Mouse (Mus musculus): ENCODE data around the gene Eri3. TPM values are rescaled to one million over a fixed set of nuclear protein-coding genes. Genes with fewer than 3 reads are reported as not detected.
A peak's percentile ranks its signal among the peaks of the same experiment; 100 is the strongest.

Gene Eri3
- polyA plus RNA-seq, 1 experiment = 49.2 TPM

DNA sequence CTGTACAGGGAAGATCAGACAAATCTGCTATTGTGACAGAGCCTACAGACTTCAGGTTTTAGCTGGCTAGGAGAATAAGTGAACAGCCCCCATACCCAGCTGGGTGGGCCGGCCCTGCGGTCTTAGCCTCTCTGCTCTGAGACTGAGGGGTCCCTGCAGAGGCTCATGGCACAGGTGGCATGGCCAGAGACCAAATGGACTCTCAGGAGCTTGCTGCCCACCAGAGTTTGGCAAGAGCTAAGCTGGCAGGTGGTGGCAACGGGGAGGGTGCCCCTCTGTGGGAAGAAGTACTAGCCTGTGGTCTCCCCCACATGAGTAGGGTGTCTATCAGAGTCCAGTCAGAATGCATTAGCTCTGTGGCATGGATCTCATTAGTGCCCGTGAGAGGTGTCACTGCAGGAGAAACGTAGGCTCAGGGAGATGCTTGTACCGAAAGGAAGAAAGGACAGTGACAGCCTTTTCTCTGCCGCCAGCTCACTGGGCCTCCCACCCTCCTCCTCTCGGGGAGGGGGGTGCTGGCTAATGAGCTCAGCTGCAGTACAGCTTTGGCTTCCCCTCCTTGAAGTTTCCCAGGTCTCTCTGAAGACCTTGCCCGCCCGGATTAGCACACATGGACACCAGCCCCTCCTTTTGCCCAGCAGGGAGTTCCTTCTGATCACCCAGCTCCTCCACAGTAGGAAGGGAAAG, 104.0 kb downstream of the Eri3 start:
- WGBS = 78% methylated on average over 10 of the region's 10 CpGs
- no peak for DNase-seq (ENCODE audit: low read depth, low spot score)

DNA sequence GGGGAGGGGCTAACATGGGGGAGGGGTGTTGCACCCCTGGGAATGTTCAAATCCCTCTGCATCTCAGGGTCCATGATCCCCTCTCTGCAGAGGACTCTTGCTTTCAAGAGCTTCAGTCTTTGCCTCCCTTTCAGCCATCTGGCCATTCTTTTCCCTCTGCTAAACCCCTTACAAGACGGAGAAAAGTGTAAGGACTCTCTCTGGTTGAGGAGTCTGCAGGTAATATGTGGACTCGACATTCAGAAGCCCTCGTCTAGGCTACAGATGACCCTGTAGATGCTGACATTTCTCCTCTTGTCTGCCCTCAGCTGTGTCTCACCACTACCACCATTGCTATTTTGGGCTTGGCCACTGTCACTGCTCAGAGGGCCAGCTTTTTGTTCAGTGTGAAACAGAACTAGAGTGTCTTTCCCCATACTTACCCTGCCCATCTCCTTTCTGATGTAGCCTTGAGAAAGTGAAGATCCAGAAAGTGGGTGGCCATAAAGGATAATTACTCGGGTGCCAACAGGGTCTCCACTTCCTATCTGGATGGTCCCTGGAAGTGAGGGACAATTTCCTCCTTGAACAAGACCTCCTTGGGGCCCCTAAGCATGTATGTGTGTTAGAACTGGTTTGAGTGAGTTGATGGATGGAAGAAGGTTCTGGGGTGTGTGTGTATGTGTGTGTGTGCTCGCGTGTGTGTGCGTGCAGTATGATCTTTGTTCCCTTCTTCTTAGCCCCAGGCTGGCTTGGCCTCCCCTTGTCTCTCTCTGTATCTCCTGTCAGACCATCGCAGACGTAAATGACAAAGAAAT, 104.7 kb downstream of the Eri3 start:
- 88% methylated on average over 9 of the region's 9 CpGs for WGBS
- no peak for DNase-seq (ENCODE audit: low read depth, low spot score)

DNA sequence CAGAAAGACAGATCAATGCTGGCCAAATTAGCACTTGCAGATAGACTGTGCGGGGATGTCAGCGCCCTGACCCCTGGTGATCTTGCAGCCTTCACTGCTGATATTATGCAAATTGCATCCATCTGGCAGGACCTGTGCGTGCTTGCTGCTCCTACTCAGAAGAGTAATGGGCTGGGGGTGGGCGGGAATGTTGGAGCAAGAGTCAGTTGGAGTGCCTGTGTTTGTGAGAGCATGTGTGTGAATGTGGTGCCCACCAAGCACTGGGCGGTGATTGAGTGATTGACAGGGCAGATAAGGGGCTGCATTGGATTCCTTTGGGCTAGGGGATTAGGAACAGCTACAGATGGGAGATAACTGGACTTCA, 105.3 kb downstream of the Eri3 start:
- WGBS = 95% methylated on average over 5 of the region's 5 CpGs
- no peak for DNase-seq (ENCODE audit: low read depth, low spot score)

DNA sequence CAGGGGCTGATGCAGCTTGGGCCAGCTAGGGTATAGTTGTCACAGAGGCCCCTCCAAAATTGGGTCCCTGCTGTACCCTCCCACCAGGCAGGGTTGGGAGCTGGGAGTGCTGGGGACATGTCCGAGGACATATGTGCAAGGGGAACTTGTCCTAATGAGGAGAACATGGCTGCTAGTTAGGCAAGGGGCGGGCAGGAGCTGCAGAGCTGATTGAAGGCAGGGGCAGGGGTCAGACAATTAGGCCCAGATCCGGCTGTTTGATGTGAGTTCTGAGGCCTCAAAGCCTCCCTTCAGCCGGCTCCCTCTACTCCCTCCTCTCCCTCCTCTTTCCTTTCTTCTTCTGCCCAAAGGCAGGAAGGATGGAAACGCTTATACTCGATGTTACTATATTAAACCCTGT, 106.8 kb downstream of the Eri3 start:
- 83% methylated on average over 6 of the region's 6 CpGs for WGBS
- no peak for DNase-seq (ENCODE audit: low read depth, low spot score)

DNA sequence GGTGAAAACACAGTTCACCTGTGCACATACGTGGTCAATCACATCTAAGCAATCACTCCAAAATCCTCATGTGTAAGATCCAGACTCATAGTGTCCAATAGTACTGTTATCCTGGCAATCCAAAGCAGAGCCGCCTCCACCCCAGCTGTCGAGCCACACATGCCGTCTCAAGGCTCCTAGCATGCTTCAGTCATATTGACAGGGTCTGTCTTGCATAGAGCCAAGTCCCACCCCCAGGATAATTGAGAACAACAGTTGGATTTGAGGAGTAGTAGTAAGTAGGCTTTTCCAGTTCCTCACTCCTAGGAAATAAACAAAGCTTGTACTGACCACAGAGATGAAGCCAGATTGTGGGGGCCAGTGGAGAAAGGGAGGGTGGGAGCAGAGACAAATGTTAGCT, 107.5 kb downstream of the Eri3 start:
- no peak for DNase-seq (ENCODE audit: low read depth, low spot score)
- WGBS = 82% methylated on average over 4 of the region's 4 CpGs

DNA sequence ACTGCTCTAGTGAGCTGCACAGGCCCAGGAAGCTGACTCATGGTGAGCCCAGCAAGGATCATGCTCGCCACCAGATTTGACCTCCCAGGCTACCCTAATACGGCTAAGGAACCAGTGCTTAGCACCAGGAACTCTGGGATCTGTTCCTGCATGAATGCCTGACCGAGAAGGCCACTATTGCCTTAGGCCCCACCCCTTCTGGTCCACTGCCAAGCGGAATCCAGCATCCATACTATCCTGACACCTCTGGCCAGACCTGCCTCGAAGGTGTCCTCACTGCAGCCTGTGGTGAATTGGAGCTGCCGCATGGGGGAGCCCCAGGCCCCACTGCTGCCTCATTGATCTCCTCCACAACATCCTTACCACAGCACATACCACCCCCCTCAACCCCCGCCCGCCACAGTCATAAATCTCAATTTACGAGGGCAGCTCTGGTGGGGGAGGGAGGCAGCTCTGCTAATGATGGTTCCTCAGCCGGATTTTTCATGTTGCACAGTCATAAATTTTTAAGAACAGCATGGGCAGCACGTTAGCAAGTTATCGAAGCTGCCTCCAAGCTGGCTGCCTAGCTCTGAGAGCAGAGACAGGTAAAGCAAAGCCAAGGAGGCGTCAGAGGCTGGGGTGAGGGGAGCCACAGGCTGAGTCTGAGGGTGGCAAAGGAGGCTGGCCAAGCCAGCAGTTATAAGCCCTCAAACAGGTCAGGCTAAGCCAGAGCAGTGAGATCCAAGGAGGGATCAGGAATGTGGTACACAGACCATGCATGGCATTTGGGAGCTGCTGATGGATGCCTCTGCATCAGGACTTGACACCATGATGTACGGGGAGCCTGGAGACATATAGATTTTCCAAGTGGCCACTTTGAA, 108.6 kb downstream of the Eri3 start:
- peak; percentile 69 for DNase-seq (ENCODE audit: low read depth, low spot score)
- 45% methylated on average over 14 of the region's 14 CpGs for WGBS

DNA sequence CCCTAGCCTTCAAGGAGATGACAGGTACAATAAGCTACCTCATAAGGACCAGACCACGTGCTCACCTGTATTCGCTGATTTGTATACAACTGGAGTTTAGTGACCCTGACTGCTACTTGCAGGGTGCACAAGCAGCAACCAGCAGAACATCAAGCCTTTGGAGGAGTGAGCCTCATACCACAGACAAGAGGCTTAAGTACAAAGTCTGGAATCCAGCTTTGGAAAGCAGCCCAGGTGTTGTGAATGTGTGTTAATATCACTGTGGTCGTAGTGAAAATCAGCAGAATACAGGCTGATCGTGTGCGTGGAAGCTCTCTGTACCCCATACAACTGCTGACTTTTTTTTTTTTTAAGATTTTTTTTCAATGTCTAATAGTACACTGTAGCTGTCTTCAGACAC, 109.8 kb downstream of the Eri3 start:
- no peak for DNase-seq (ENCODE audit: low read depth, low spot score)
- WGBS = 87% methylated on average over 5 of the region's 5 CpGs

DNA sequence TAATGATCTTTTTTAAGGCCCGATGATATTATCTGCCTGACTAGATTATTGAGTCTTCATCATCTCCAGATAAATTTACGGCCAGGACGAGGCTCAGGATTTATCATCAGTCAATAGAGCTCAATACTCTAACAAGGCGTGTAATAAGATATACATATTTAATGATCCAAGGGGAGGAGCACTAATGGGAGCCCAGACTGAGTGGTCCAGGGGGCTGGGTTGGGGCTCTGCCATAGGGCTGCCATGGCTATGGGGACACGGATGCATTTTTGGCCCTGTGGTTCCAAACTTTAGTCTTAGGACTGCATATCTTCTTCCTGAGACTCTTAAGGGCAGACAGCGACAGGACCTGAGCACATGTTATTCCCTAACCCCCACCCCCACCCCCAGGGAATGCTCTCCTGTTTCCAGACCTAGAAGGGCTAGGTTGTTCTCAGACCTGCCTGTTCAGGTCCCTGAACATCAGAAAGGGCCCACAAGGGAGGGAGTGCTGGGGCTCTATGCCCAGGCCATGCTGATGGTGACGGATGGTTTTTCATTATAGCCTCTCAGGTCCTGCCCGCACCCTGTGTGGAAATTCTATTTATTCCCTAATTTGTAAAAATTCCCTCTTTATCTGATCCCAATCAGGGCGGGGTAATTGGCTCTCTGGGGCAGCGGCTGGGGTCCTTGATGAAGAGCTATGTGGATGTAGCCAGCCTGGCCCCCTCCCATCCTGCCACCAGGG, 114.4 kb downstream of the Eri3 start:
- 93% methylated on average over 10 of the region's 10 CpGs for WGBS
- DNase-seq (ENCODE audit: low read depth, low spot score) = no peak

DNA sequence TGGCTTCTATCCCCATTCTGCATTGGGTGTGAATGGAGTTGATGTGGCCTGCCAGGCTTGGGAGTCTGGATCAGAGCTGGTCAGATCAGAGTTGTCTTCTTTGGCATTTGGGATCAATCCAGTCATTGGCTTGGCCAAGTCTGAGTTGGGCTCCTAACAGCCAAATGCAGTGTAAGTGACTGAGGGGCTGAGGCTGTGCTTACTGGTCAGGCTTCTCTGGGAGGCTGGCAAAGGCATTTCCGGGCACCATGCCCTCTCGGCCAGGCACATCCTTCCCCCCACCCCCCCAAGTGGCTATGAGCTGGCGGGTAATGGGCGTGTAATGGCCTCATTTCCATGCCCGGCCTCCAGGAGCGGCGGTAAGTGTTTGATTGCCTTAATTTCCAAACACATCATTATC, 115.4 kb downstream of the Eri3 start:
- DNase-seq (ENCODE audit: low read depth, low spot score) = no peak
- 76% methylated on average over 7 of the region's 7 CpGs for WGBS

DNA sequence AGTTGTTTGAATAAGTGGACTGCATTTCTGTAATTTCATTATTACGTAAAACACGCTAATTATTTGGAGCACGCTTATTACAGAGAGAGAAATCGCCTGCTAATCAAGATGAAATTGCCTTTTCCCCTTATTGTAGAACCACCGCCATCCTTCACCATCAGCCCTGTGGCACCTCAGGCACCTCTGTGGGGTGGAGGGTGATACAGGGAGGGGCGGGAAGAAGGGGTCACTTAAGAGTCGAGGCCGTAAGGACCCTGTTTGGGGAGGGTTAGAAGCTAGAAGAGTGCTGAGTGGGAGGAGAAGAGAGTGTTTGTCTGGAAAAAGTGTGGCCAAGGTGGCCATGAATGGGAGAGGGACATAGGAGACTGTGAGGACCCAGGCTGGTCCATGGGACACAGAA, 115.9 kb downstream of the Eri3 start:
- DNase-seq (ENCODE audit: low read depth, low spot score) = no peak
- WGBS = 82% methylated on average over 8 of the region's 8 CpGs

DNA sequence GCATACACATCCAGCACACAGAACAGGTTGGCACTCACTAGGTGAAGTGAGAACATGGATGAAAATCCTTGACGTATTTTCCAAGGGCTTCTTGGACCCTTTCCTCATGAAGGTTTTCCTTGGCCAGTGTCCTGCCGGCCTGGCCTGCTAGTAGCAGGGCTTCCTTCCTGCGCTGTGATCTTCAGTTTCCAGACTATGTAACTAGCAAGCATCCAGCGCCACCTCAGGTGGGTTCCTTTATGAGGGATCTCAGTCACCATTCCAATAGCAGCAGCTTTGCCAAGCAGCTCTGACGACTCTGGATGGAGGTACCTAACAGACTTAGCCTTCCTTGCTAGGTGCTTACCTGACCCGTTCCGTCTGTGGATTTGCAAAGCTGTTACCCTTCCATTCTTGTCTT, 119.7 kb downstream of the Eri3 start:
- 86% methylated on average over 7 of the region's 7 CpGs for WGBS
- DNase-seq (ENCODE audit: low read depth, low spot score) = no peak

DNA sequence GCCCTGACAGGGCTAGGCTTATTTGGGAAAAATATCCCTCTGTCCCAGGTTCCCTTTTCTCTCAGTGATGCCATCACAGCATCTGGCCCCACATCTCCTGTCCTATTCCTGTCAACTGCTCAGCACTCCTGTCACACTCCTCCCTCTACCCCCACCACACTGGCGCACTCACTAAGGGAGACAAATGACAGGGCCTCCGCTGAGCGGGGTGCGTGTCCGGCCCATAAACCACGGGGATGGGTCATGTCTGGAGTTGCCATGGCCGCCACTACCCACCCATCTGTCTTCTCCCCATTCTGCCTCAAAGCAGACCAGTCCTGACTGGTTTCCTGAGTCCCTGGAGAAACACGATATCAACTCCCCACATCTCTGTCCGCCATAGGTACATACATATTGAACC, 121.9 kb downstream of the Eri3 start:
- no peak for DNase-seq (ENCODE audit: low read depth, low spot score)
- 79% methylated on average over 9 of the region's 9 CpGs for WGBS

DNA sequence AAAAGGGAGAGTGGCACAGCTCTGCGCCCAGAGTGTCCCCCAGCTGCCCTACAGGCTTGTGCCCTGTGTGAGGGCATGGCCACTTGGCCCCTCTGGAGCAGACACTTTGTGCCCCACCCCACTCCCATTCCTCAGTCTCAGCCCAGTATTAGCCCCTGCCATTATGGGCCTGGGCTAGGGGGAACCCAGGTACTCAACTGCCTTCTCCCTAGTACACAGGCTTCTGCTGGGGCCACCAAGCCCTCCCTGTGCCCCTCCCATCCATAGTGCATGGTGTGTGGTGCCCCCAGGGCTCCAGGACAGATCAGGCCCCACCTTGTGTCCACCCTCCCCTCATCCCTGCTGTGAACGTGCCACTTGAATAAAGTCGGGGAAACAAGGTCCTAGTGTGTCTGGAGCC, 123.7 kb downstream of the Eri3 start:
- no peak for DNase-seq (ENCODE audit: low read depth, low spot score)
- 74% methylated on average over 3 of the region's 3 CpGs for WGBS

DNA sequence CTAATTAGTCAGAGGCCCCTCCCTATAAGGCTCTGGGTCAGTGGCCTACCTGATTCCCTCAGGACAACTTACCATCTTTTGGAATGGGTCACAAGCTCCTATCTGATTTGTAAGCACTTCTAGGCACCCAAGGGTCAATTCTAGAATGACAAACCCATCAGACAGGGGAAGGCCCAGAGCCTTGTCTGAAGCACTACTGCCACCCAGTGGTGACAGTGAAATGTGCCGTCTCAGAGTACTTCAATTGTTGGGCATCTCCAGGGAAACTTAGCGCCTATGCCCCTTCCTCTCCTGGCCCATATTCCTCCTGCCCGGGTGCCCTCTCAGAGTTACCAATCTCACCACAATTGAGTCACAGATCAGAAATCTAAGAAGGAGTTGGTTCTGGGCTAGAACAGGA, 126.7 kb downstream of the Eri3 start:
- WGBS = 13% methylated on average over 3 of the region's 3 CpGs
- peak; percentile 67 for DNase-seq (ENCODE audit: low read depth, low spot score)

DNA sequence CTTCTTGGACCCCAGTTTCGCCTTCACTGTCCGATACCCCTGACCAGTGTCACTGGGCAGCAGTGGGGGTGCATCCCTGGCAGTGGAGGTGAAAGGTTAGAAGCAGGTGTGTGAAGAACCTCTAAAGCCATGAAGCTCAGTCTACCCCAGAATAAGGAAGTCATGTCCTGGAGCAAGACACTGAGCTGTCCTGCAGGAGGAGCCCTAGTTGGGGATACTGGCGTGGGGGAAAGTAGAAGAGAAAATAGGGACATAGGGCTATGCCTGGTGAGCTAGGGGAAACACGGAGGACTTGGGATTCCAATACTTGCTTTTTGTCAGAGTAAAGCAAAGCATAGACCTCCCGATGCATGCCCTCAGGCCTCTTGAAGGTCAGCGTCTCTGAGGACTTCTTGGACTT, 130.8 kb downstream of the Eri3 start:
- no peak for DNase-seq (ENCODE audit: low read depth, low spot score)
- WGBS = 61% methylated on average over 6 of the region's 6 CpGs

DNA sequence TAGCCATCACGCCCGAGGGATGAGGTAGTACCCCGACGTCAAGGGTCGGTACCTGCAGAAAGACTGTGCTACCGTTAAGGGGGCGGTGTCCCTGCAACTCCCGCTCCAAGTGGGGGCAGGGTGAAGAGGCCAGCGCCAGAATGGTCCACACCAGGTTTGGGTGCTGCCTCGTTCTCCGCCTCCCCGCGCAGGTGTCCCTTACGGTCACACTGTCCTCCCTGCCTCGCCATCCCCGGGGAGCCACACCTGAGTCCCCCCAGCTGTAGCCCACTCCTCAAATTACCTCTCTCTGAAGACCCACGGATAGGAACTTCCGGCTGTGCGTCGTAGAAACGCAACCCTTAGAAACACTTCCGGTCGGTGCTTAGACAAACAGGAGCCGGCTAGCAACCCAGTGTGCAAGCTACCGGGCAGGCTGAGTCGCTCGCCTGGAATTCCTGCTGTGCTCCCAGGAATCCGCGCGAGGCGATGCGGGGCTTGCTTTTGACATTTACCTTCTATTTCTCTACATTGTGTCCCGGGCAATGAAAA, 131.8 kb downstream of the Eri3 start, which contains the start of gene Dmap1:
TSS of gene Dmap1 (minus strand) at position 343 of the 531 bp plus-strand sequence.
- DNase-seq (ENCODE audit: low read depth, low spot score) = peak; percentile 45
- WGBS = under 1% methylated on average over 33 of the region's 33 CpGs

DNA sequence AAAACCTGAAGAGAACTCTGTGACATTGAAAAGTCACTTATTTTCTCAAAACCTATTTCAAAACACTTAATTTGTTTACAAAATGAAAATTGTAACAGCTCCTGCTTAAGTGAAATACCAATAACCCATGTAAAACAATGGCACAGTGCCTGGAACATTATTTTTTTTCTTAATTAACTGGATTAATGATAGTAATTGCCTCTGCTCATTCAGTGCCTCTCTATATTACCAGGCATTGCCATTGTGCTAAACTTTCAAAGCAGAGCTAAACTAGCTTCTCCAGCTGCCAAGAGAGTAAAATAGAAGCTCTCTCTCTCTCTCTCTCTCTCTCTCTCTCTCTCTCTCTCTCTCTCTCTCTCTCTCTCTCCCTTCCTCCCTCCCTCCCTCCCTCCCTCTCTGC, 132.3 kb downstream of the Eri3 start:
- no peak for DNase-seq (ENCODE audit: low read depth, low spot score)

DNA sequence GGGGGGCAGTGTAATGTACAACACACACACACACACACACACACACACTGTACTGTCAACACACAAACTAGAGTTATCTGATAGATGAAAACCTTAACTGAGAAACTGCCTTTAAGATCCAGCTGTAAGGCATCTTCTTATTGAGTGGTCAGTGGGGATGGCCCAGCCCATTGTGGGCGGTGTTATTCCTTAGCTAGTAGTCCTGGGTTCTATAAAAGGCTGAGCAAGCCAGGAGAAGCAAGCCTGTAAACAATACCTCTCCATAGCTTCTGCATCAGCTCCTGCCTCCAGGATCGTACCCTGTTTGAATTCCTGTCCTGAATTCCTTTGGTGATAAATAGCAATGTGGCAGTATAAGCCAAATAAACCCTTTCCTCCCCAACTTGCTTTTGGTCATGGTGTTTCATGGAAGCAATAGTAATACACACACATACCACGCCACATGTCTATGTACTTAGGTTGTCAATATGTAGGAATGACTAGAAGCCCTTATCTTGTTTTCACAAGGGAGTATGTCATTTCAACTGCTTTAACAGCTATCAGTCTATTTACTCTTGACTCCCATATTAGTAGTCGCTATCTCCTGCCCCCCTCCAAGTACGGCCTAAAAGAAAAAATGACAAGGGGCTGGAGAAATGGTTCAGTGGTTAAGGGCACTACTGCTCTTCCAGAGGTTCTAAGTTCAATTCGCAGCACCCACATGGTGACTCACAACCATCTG, 133.0 kb downstream of the Eri3 start:
- DNase-seq (ENCODE audit: low read depth, low spot score) = no peak
- 51% methylated on average over 6 of the region's 6 CpGs for WGBS

DNA sequence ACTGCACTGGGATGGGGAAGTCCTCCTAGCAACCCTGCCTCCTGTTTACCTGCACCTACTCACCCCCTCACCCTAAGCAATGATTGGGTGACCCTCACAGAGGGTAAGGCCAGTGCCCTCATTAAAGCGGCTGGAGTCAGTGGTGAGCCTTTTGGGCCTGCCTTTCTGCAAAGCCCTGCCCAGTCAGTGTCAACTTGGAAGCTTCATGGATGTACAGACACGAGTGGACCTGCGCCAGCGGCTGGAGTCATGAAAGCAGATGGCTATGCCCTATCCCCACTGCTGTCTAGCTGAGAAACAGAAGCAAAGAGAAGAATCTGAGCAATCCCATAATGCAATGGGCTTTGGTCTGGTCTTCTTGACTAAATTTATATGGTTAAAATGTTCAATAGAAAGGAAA, 136.2 kb downstream of the Eri3 start:
- no peak for DNase-seq (ENCODE audit: low read depth, low spot score)
- WGBS = 77% methylated on average over 4 of the region's 4 CpGs

Measured in large intestine, adult 2 months (tissue).